Mouse (Mus musculus) testis, adult 2 months (tissue): ENCODE data around the gene Cnksr1.

Experiments used
- CTCF ChIP-seq: fragments of 200-500 bp; IDR thresholded peaks from 2 replicates; pipeline ENCODE4 v1.5.1; 2012; ENCODE audit warnings: low read depth, mild to moderate bottlenecking, inconsistent platforms, low read length, moderate library complexity; ENCODE audit not compliant: control insufficient read depth, insufficient read depth, insufficient replicate concordance
- POLR2A ChIP-seq: fragments of 200-500 bp; IDR thresholded peaks from 2 replicates; pipeline ENCODE4 v1.6.1; 2012; ENCODE audit warnings: low read depth, mild to moderate bottlenecking, inconsistent platforms, low read length, moderate library complexity; ENCODE audit not compliant: control insufficient read depth

DNA sequence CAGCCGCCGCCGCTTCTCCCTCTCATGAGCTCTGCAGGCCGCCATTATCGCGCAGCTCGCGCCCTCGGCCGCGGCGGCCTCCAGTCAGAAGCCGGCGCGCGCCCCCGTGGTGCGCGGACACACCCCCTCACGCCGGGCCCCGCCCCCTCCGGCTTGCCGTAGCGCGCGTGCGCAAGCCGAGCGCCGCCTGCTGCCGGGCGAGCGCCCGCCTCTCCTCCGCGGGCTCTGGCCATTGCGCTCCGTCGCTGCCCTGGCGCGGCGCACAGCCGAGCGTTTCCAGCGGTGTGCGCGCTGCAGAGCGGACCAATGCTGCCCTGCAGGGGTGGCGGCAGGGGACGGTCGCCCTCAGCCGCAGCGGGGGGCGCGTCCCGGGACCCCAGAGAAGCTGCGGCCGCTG, 49.0 kb upstream of the Cnksr1 start:
- peak; percentile 87 for TF ChIP-seq POLR2A
- no peak for TF ChIP-seq CTCF
